Mouse (Mus musculus): ENCODE results near the gene Amd1.

Amd1 gene

DNA sequence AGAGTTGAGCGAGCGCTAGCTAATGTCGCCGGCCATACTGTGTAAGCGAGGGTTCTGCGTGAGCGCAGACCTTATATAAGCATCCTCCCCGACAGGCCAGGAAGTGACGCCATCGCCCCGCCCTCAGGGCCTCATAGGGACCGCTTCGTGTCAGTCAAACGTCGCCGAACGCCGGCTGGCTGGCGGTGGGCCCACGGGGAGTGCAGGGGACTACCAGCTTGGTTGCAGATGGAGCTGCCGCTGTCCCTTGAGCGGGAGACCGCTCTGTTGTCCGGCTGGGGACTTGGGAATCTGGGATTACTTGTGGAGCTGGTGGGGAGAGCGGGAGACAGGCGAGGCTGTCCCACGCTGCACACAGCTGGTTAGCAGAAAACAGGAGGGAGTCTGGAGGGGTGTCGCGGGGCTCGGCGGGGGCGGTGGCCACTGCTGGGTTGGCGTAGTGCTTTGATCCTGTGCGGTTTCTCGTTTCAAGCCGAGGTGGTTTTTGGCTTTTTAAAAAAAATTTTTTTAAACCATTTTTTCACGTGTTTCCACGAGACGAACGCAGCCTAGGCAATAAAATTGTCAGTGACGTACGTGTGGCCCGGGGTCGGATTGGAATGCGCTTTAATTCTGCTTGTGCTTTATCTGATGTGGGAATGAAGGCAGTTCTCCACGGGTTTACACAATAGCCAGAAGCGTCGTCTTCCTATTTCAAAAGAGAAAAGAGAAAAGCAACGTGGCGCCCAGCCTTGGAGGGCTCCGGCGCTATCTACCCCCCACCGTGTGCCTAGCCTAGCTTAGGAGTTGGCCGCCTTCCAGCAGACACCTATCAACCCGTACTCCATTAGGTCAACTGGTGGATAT, at the start of gene Amd1:
Amd1 (minus strand) TSS at position 47 of the 846 bp plus-strand sequence.
- CTCF ChIA-PET, result interaction anchor here (1.0 kb wide), 1 partner anchor 44 kb away, joined by 17 read pairs; no protein-coding TSS in a partner anchor

- CTCF ChIA-PET, result no interaction called here
These were observed 49.2 kb upstream of the Amd1 start for GRCm38 (mm10) chr10:40351156-40351555.

DNA sequence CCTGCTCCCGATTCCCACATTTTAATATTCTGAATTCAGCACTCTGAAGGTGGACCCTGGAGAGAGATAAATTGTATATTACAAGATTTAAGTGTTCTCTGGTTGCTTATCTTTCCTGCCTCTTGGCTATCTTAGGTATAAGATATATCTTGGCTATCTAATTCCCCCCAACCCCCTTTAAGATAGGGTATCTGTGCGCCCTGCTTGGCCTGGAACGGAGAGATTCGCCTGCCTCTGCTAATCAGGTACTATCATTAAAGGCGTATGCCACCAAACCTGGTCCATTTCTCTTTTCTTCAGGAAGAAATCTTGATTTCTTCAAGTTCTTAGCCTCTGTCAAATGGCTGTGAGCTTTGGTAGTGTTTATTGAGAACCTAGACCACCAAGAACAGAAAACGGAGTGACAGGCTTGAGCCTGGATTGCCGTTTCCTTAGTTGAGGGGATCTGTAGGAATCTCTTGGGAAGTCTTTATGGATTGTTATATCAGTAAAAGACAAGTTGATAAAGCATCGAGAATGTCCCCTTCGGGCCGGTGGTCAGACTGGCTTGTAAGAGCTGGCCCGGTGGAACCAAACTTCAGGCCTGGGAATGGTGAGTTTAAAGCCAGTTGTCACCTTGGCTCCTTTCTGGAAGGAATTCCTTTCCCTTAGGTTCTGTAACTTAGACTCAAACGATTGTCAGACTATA, 48.4 kb upstream of the Amd1 start:
- CTCF ChIA-PET, result no interaction called here

DNA sequence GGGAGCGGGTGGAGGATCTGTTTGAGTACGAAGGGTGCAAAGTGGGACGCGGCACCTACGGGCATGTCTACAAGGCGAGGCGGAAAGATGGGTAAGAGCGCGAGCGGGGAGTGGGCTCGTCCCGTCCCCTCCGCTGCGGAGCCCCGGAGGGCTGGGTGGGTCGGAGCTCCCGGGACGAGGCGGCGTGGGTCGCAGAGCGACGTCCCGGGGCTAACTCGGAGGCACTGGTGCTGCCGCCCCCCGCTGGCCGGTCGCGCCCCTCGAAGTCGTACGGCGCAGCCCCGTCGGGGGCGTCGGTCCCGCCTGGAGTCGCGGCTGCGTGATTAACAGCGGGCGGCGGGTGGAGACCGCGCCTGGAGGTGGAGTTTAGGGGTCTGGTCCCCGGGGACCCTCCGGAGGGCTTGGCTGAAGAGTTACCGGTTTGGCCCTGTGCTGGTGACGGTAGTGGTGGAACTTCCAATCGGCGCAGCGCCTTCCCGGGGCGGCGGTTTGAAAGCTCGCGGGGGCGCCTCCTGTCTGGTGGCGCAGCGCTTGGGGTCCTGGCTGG, 47.7 kb upstream of the Amd1 start:
- CTCF ChIA-PET, result interaction anchor here (0.7 to 1.1 kb wide), 2 partner anchors 74 to 176 kb away, joined by 3 read pairs; no protein-coding TSS in a partner anchor

DNA sequence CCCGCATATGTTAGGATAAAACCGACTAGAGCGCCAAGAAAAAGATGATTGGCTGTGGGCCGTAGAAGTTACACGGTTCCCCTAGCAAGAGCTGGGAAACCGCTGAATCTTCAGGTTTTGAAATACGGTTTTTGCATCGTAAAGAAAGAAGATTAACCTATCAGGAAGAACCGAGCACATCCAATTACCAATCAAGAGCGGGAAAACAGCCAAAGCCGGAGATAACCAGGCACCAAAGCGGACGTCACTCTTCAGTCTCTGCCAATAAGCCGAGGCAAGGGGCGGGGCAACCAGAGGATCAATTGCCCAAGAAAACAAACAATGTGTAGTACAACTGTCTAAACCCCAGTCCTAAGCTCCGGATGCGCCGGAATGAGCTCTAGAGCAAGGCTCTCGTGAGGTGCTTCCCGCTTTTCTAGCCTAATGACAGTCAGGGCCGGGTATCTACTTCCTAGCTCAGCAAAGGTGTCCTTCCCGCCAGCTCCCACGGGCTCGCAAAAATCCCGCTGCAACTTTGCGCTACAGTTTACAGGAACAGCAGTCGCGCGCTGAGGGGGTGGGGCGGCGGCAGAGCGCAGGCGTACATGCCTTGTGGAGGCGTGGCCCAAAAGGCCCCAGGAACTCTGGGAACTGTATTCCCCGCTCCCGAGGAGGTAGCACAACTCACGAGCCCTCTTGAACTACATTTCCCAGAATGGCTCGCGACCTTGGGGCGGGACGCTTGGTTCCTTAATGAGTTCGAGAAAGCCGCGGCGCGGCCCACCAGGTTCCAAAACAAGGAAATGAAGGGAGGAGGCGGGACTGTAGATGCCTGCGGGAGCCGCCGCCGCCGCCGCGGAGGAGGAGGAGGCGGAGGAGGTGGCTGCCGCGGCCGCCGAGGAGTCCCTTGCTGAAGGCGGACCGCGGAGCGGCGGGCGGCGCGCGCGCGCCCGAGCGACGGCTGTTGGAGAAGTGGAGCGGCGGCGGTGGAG, 46.9 kb upstream of the Amd1 start:
- CTCF ChIA-PET, result interaction anchor here (0.6 to 1.1 kb wide), 4 partner anchors 18 to 177 kb away, joined by 3 read pairs; no protein-coding TSS in a partner anchor

DNA sequence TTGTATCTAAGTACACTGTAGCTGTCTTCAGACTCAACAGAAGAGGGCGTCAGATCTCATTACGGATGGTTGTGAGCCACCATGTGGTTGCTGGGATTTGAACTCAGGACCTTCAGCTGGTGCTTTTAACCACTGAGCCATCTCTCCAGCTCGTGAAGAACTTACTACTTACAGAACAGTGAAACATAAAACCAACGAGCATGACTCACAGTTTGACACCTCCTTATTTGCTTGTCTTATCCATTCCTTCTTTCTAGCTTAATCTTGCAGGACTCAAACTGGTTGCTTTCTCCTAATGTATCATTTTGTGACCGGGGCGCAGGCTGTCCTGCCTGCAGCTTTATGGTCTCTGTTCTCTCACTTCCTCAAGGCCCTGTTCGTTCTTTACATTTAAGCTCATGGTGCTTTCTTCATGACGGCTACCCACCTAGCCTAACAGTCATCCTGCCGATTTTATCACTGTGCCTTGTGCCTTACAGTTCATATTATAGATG, 45.5 kb upstream of the Amd1 start:
- CTCF ChIA-PET, result interaction anchor here (0.6 to 1.2 kb wide), 5 partner anchors 45 to 174 kb away, joined by 3 to 17 read pairs (median 3); no protein-coding TSS in a partner anchor

DNA sequence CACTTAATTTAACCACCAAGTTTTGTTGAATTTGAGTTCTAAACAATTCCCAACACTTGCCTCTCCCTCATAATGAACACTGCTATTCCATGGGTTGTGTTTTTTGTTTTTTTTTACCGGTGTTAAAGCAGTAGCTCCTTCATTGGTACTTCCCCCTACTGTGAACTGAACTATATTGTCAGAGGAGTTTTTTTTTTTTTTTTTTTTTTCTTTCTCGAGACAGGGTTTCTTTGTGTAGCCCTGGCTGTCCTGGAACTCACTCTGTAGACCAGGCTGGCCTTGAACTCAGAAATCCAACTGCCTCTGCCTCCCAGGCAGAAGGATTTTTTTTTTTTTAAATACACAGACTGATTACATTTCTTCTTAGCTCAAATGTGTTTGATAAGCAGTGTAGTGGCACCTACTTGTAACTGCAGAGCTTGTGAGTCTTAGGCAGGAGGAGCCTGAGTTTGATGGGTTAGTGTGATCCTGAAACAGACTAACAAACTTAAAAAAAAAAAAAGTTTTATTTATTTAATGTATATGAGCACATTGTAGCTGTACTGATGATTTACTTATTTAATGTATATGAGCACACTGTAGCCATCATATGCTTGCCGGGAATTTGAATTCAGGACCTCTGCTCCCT, 44.9 kb upstream of the Amd1 start:
- CTCF ChIA-PET, result interaction anchor here (0.6 to 1.2 kb wide), 6 partner anchors 13 to 1000 kb away, joined by 3 to 17 read pairs (median 4); no protein-coding TSS in a partner anchor

- CTCF ChIA-PET, result no interaction called here
These were observed 40.0 kb upstream of the Amd1 start for GRCm38 (mm10) chr10:40342036-40342435.

DNA sequence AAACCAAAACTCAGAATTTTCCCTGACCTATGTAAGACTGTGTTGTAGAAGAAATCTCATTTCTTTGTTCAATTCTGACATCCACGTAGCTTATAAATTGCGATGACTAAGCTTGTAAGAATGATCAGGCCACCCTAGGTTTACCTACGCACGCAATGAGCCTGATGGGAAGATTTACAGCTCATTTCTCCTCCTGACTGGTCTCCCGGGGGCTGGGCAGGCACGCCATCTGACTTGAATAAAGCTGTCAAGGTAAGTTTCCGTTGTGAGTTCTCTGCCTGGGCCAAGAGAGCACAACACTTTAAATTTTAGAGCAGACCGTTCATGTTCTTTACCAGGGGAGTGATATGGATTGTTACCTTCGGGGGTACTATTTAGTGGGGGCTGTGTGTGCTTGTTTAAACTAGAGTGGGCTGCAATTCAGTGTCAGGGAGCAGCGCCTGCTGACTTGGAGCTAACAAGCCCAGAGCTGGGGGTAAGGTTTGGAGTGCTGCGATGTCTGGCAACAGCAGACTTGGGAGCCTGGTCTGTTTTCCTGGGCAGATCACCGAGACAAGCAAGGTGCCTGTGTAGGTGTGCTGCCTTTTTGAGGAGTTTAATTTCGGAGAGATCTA, 37.5 kb upstream of the Amd1 start, which contains the start of gene Cdk19:
Cdk19 (plus strand) TSS at position 214 of the 614 bp plus-strand sequence.
- CTCF ChIA-PET, result no interaction called here

GRCm38 (mm10) chr10:40332864-40333263, 30.9 kb upstream of the Amd1 start:
- CTCF ChIA-PET, result interaction anchor here (0.5 kb wide), 1 partner anchor 1272 kb away, joined by 4 read pairs; no protein-coding TSS in a partner anchor

- CTCF ChIA-PET, result no interaction called here
These were observed 28.3 kb upstream of the Amd1 start for GRCm38 (mm10) chr10:40330262-40330661.

- CTCF ChIA-PET, result no interaction called here
These were observed 26.1 kb upstream of the Amd1 start for GRCm38 (mm10) chr10:40328004-40328551.

DNA sequence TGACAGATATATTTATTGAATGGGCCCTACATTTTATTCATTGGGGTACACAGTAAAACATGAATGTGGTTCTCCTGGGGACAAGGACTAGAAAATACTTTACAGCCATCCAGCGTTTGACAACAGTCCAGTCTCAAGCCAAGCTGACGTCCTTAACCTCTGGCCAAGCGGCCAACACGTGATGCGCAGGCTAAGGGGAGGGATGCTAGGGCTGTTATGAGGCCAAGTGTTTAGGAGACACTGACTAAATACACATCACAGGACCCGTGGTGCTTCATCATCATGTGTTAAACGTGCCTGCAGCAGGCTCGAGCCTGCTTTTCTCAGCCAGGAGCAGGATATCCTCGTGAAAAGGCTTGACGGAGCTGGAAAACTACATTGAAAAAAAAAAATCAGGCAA, 18.3 kb upstream of the Amd1 start:
- CTCF ChIA-PET, result no interaction called here

DNA sequence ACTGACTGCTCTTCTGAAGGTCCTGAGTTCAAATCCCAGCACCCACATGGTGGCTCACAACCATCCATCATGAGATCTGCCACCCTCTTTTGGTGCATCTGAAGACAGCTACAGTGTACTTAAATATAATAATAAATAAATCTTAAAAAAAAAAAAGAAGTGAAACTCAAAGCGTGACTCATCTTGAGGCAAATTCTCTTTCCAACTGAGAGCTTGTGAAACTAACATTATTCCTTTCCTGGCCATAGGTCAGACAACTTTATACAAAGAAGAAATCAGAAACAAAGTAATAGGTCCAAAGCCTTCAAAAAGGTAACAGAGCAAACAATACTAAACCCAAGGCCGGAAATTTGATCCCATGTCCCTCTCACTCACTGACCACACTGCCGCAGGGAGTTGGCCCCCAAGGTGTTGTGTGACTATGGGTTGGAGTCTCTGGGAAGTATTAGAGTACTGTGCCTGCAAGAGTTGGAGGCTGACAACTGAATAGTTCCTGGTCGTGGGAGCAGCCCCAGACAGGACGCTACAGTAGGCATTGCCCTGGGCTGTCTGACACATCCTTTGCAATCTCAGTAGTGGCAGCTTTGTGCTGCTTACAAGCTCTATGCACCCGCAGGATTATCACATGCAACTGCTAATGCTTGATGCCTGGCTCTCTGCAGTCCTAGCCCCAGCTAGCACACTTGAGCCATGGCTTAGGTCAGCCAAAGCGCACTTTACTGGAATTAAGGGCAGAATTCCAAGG, 15.0 kb upstream of the Amd1 start:
- CTCF ChIA-PET, result no interaction called here

GRCm38 (mm10) chr10:40312781-40313180, 10.8 kb upstream of the Amd1 start:
- CTCF ChIA-PET, result no interaction called here

- CTCF ChIA-PET, result no interaction called here
These were observed 8.1 kb upstream of the Amd1 start for GRCm38 (mm10) chr10:40309884-40310635.

DNA sequence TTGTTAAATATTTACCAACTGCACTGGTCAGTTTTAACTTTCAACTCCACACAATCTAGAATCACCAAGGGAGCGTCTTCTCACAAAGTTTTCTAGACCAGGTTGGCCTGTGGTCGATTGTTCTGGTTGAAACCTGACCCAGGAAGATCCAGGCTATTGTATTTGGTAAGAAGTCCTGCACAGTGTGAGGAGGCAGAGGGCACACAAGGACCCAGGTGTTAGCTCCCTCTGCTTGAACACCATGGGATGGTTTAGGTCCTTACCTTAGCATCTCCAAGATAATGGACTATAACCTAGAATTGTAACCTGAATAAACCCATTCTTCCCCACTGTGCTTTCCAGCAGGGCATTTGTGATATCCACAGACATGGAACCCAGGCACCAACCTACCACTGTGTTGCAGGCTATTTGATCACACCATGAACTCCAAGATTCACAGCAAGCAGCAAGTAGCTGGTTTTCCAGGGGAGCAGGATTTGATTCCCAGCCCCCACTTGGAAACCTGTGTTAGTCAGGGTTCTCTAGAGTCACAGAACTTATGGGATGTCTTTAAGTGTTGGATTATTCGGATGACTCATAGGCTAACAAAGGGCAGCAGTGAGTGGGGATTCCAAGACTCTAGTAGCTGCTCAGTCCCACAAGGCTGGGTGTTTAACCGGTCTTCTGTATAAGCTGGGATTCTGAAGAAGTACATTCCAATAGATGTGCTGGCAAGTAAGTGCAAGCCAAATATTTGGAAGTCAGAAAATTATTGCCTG, 6.0 kb upstream of the Amd1 start:
- CTCF ChIA-PET, result no interaction called here

GRCm38 (mm10) chr10:40305989-40306388, 4.0 kb upstream of the Amd1 start:
- CTCF ChIA-PET, result no interaction called here

Measured in spleen, embryonic (tissue).